Mouse (Mus musculus) intestine, embryonic 16.5 days (tissue): Measurements from ENCODE around the gene Pcnp. TPM values are rescaled to one million over a fixed set of nuclear protein-coding genes. Genes with fewer than 3 reads are reported as not detected.
"Not testable (repeated sequence)": the region's sequence is repeated elsewhere in the genome, so short reads cannot be mapped to it uniquely, and the experiment has no call there.

Experiments
- ATAC-seq: fragments of 200-750 bp; cut with Nextera tagmentation; 2 replicates; pipeline ENCODE4 v1.8.0; 2017; ENCODE audit warnings: moderate TSS enrichment, moderate library complexity
- H3K27ac ChIP-seq: fragments of 300-500 bp; sonication (generic); 2 replicates; pipeline ENCODE4 v1.5.1; 2014; ENCODE audit warnings: mild to moderate bottlenecking, low read length
- H3K27me3 ChIP-seq: fragments of 300-500 bp; sonication (generic); replicated peaks from 2 replicates; pipeline ENCODE4 v1.6.1; 2014; ENCODE audit warnings: low read length, control low read depth, mixed read lengths; ENCODE audit not compliant: control insufficient read depth, insufficient read depth
- H3K36me3 ChIP-seq: fragments of 300-500 bp; sonication (generic); 2 replicates; pipeline ENCODE4 v1.6.1; 2014; ENCODE audit warnings: low read length, control low read depth; ENCODE audit not compliant: control insufficient read depth, insufficient read depth
- H3K4me1 ChIP-seq: fragments of 300-500 bp; sonication (generic); 2 replicates; pipeline ENCODE4 v1.6.1; 2014; ENCODE audit warnings: low read length, control low read depth, mixed read lengths; ENCODE audit not compliant: control insufficient read depth, insufficient read depth
- H3K4me2 ChIP-seq: fragments of 300-500 bp; sonication (generic); 2 replicates; pipeline ENCODE4 v1.6.1; 2014; ENCODE audit warnings: low read depth, low read length, control low read depth
- H3K4me3 ChIP-seq: fragments of 300-500 bp; sonication (generic); 2 replicates; pipeline ENCODE4 v1.5.1; 2014; ENCODE audit warnings: mild to moderate bottlenecking, low read length
- H3K9ac ChIP-seq: fragments of 300-500 bp; sonication (generic); 2 replicates; pipeline ENCODE4 v1.6.1; 2014; ENCODE audit warnings: low read depth, low read length
- H3K9me3 ChIP-seq: fragments of 300-500 bp; sonication (generic); 2 replicates; pipeline ENCODE4 v1.6.1; 2016; ENCODE audit warnings: low read length, control low read depth; ENCODE audit not compliant: control insufficient read depth
- WGBS: fragments of 180-500 bp; shearing (Covaris S2); extraction: QIAGEN DNeasy Blood & Tissue Kit; methylation state at CpG from one replicate; pipeline ENCODE4 v1.1.7; 2014; 5-methylcytosine and 5-hydroxymethylcytosine counted together
- polyA plus RNA-seq: library from polyadenylated mRNA; unstranded; fragments of >200 nt; fragmentation: Nextera tagmentation; extraction: Ambion mirVana; gene quantifications from 2 replicates; pipeline ENCODE4 v1.2.1, GENCODE M21; 2015

Gene Pcnp
- polyA plus RNA-seq, 1 experiment from 2014 or later: 177 TPM

- whole genome bisulfite sequencing: 88% methylated on average over 6 of the region's 6 CpGs
Measured at GRCm38 (mm10) chr16:56068523-56069070, 39.1 kb upstream of the Pcnp start.

GRCm38 (mm10) chr16:56066113-56066512, 36.6 kb upstream of the Pcnp start:
- ATAC-seq: no peak
- H3K4me2 ChIP-seq: no peak overlapping the region
- H3K9me3 ChIP-seq: no peaks in the 10 kb centered on the region
- H3K4me3 ChIP-seq: no peak overlapping the region
- WGBS: 52% methylated on average over 8 of the region's 8 CpGs
- no peak overlapping the region for H3K9ac ChIP-seq
- no peaks in the 10 kb centered on the region for H3K27me3 ChIP-seq
- H3K36me3 ChIP-seq: no peaks in the 10 kb centered on the region
- H3K27ac ChIP-seq: no peak overlapping the region
- no peaks in the 10 kb centered on the region for H3K4me1 ChIP-seq

More at GRCm38 (mm10) chr16:56068523-56069070, 39.1 kb upstream of the Pcnp start:
- Histone ChIP-seq H3K4me3 (no peak overlapping the region), H3K9me3 (no peaks in the 10 kb centered on the region), H3K27me3 (no peaks in the 10 kb centered on the region), H3K36me3 (no peaks in the 10 kb centered on the region), H3K4me2 (no peak overlapping the region), H3K9ac (no peak overlapping the region), H3K4me1 (0 out of 2 replicates have a peak, but pooled peaks cover 3% of the 10 kb centered on the region), H3K27ac (no peak overlapping the region)
- no peak for ATAC-seq

- Histone ChIP-seq H3K4me3 (peak overlapping the region; percentile 53), H3K4me1 (no peaks in the 10 kb centered on the region), H3K27ac (no peak overlapping the region; the same call in 1 of the 2 replicates), H3K36me3 (no peaks in the 10 kb centered on the region), H3K27me3 (no peaks in the 10 kb centered on the region), H3K9me3 (no peaks in the 10 kb centered on the region), H3K9ac (peak overlapping the region; percentile 69), H3K4me2 (peak overlapping the region; percentile 58)
- 3% methylated on average over 20 of the region's 20 CpGs for WGBS
- ATAC-seq: peak; percentile 92
Measured at GRCm38 (mm10) chr16:56064334-56064990, 34.9 kb upstream of the Pcnp start.

- H3K9me3 ChIP-seq: no peaks in the 10 kb centered on the region
- ATAC-seq: no peak
- H3K4me3 ChIP-seq: no peak overlapping the region
- no peaks in the 10 kb centered on the region for H3K4me1 ChIP-seq
- H3K27ac ChIP-seq: no peak overlapping the region
- no peak overlapping the region for H3K9ac ChIP-seq
- 58% methylated on average over 11 of the region's 11 CpGs for WGBS
- no peaks in the 10 kb centered on the region for H3K27me3 ChIP-seq
- H3K36me3 ChIP-seq: no peaks in the 10 kb centered on the region
- H3K4me2 ChIP-seq: no peak overlapping the region
Measured at GRCm38 (mm10) chr16:56062981-56063380, 33.4 kb upstream of the Pcnp start.

GRCm38 (mm10) chr16:56061995-56062594, 32.6 kb upstream of the Pcnp start:
- Histone ChIP-seq H3K4me2 (no peak overlapping the region), H3K36me3 (no peaks in the 10 kb centered on the region), H3K4me3 (no peak overlapping the region), H3K9me3 (no peaks in the 10 kb centered on the region), H3K4me1 (no peaks in the 10 kb centered on the region), H3K9ac (no peak overlapping the region), H3K27ac (no peak overlapping the region), H3K27me3 (no peaks in the 10 kb centered on the region)
- ATAC-seq: no peak
- 75% methylated on average over 7 of the region's 7 CpGs for WGBS

- Histone ChIP-seq H3K27me3 (no peaks in the 10 kb centered on the region), H3K4me1 (no peaks in the 10 kb centered on the region), H3K27ac (no peak overlapping the region), H3K9me3 (no peaks in the 10 kb centered on the region), H3K4me3 (no peak overlapping the region), H3K36me3 (no peaks in the 10 kb centered on the region), H3K9ac (no peak overlapping the region), H3K4me2 (no peak overlapping the region)
- no peak for ATAC-seq
- WGBS: 83% methylated on average over 10 of the region's 10 CpGs
Measured at GRCm38 (mm10) chr16:56058151-56058550, 28.6 kb upstream of the Pcnp start.

- no peaks in the 10 kb centered on the region for H3K9me3 ChIP-seq
- H3K27me3 ChIP-seq: no peaks in the 10 kb centered on the region
- H3K4me1 ChIP-seq: no peaks in the 10 kb centered on the region
- WGBS: 73% methylated on average over 7 of the region's 7 CpGs
- no peak overlapping the region for H3K9ac ChIP-seq
- H3K36me3 ChIP-seq: no peaks in the 10 kb centered on the region
- no peak for ATAC-seq
- no peak overlapping the region for H3K27ac ChIP-seq
- H3K4me2 ChIP-seq: no peak overlapping the region
- no peak overlapping the region for H3K4me3 ChIP-seq
Measured at GRCm38 (mm10) chr16:56056944-56057590, 27.5 kb upstream of the Pcnp start.

- ATAC-seq: no peak
- no peak overlapping the region for H3K4me2 ChIP-seq
- no peak overlapping the region for H3K27ac ChIP-seq
- no peaks in the 10 kb centered on the region for H3K36me3 ChIP-seq
- H3K9me3 ChIP-seq: no peaks in the 10 kb centered on the region
- no peak overlapping the region for H3K9ac ChIP-seq
- 82% methylated on average over 3 of the region's 3 CpGs for WGBS
- no peak overlapping the region for H3K4me3 ChIP-seq
- no peaks in the 10 kb centered on the region for H3K4me1 ChIP-seq
- H3K27me3 ChIP-seq: no peaks in the 10 kb centered on the region
Measured at GRCm38 (mm10) chr16:56055911-56056310, 26.4 kb upstream of the Pcnp start.

- not testable (repeated sequence) for H3K9ac ChIP-seq, H3K27me3 ChIP-seq, H3K27ac ChIP-seq, H3K9me3 ChIP-seq, H3K4me1 ChIP-seq, H3K36me3 ChIP-seq, ATAC-seq, H3K4me3 ChIP-seq, H3K4me2 ChIP-seq
- no CpG with 5 or more reads among the region's 4 CpGs for whole genome bisulfite sequencing
Measured at GRCm38 (mm10) chr16:56048038-56048437, 18.5 kb upstream of the Pcnp start, which contains the start of gene Senp7. Gene Senp7 (plus strand): TSS chr16:56048338.
